Mouse (Mus musculus): Measurements from ENCODE around the gene Nudt9.

- TF ChIP-seq CTCF (IDR thresholded peaks at IDR 0.05; ENCODE audit: borderline replicate concordance, insufficient read depth, low read length) = no peak
- TF ChIP-seq POLR2A (IDR thresholded peaks at IDR 0.05; ENCODE audit: low read depth, low read length) = no peak
These were observed 42.7 kb upstream of the Nudt9 start for GRCm38 (mm10) chr5:104003256-104003931.
